Mouse (Mus musculus): Measurements from ENCODE around the gene Ldlr. TPM values are rescaled to one million over a fixed set of nuclear protein-coding genes. Genes with fewer than 3 reads are reported as not detected.

Gene Ldlr
- polyA plus RNA-seq, 1 experiment: 42.8 TPM

GRCm38 (mm10) chr9:21725224-21726121 lies 2.2 kb downstream of the Ldlr start:
- DNase-seq (ENCODE audit: low read depth): no peak

- DNase-seq (ENCODE audit: low read depth): no peak
Measured at GRCm38 (mm10) chr9:21726218-21726975, 3.1 kb downstream of the Ldlr start.

- no peak for DNase-seq (ENCODE audit: low read depth)
Measured at GRCm38 (mm10) chr9:21728261-21728832, 5.1 kb downstream of the Ldlr start.

GRCm38 (mm10) chr9:21729264-21729663 lies 6.0 kb downstream of the Ldlr start:
- no peak for DNase-seq (ENCODE audit: low read depth)

GRCm38 (mm10) chr9:21732288-21732687 lies 9.0 kb downstream of the Ldlr start:
- no peak for DNase-seq (ENCODE audit: low read depth)

GRCm38 (mm10) chr9:21733446-21733845 lies 10.2 kb downstream of the Ldlr start:
- no peak for DNase-seq (ENCODE audit: low read depth)

- no peak for DNase-seq (ENCODE audit: low read depth)
Measured at GRCm38 (mm10) chr9:21733989-21734388, 10.7 kb downstream of the Ldlr start.

GRCm38 (mm10) chr9:21735126-21735525 lies 11.8 kb downstream of the Ldlr start:
- no peak for DNase-seq (ENCODE audit: low read depth)

- no peak for DNase-seq (ENCODE audit: low read depth)
Measured at GRCm38 (mm10) chr9:21736580-21736979, 13.3 kb downstream of the Ldlr start.

- DNase-seq (ENCODE audit: low read depth): no peak
Measured at GRCm38 (mm10) chr9:21737188-21737587, 13.9 kb downstream of the Ldlr start.

- DNase-seq (ENCODE audit: low read depth): no peak
Measured at GRCm38 (mm10) chr9:21738776-21739175, 15.5 kb downstream of the Ldlr start.

GRCm38 (mm10) chr9:21740427-21740826 lies 17.1 kb downstream of the Ldlr start:
- no peak for DNase-seq (ENCODE audit: low read depth)

GRCm38 (mm10) chr9:21741514-21741913 lies 18.2 kb downstream of the Ldlr start:
- DNase-seq (ENCODE audit: low read depth): no peak

- DNase-seq (ENCODE audit: low read depth): no peak
Measured at GRCm38 (mm10) chr9:21747238-21747774, 24.0 kb downstream of the Ldlr start.

- DNase-seq (ENCODE audit: low read depth): no peak
Measured at GRCm38 (mm10) chr9:21748033-21748432, 24.8 kb downstream of the Ldlr start.

- DNase-seq (ENCODE audit: low read depth): no peak
Measured at GRCm38 (mm10) chr9:21748491-21748890, 25.2 kb downstream of the Ldlr start.

- no peak for DNase-seq (ENCODE audit: low read depth)
Measured at GRCm38 (mm10) chr9:21749382-21750118, 26.3 kb downstream of the Ldlr start.

- DNase-seq (ENCODE audit: low read depth): no peak
Measured at GRCm38 (mm10) chr9:21750370-21750769, 27.1 kb downstream of the Ldlr start.

- DNase-seq (ENCODE audit: low read depth): no peak
Measured at GRCm38 (mm10) chr9:21751347-21751746, 28.1 kb downstream of the Ldlr start.

- no peak for DNase-seq (ENCODE audit: low read depth)
Measured at GRCm38 (mm10) chr9:21752252-21752792, 29.0 kb downstream of the Ldlr start.

GRCm38 (mm10) chr9:21754003-21754402 lies 30.7 kb downstream of the Ldlr start:
- DNase-seq (ENCODE audit: low read depth): no peak
